Mouse (Mus musculus): ENCODE data around the gene Pex7. TPM values are rescaled to one million over a fixed set of nuclear protein-coding genes. Genes with fewer than 3 reads are reported as not detected.
"Not testable (repeated sequence)": the region's sequence is repeated elsewhere in the genome, so short reads cannot be mapped to it uniquely, and the experiment has no call there.

Pex7 gene
- polyA plus RNA-seq, 1 experiment from 2014 or later = 29.3 TPM

DNA sequence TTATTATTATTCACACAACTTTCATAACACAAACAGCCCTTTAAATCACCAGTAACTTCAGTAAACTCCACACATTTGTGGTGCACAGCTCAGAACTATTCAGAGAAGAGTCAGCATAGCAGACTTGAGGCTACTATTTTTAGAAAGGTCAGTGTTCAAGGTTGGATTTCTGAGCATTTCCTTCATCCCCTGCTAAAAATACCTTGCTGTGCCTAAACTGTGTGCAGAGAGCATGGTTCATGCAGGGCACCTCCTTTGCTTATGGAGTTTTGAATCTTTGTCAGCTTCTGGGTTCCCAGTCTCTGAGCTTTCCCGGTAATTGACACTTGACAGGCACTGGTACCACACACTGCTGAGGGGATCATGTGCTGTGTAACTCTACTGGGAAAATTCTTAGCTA lies 20.7 kb upstream of the Pex7 start:
- Histone ChIP-seq H3K4me2 (replicated peaks) (no peak overlapping the region), H3K4me3 (no peak overlapping the region), H3K27me3 (peaks cover 20% of the 10 kb centered on the region), H3K27ac (no peak overlapping the region), H3K36me3 (no peaks in the 10 kb centered on the region), H3K9ac (no peak overlapping the region), H3K4me1 (no peaks in the 10 kb centered on the region), H3K9me3 (replicated peaks) (no peaks in the 10 kb centered on the region)
- no peak for ATAC-seq (ENCODE audit: low FRiP score)
- WGBS = 66% methylated on average over 1 of the region's 1 CpGs

DNA sequence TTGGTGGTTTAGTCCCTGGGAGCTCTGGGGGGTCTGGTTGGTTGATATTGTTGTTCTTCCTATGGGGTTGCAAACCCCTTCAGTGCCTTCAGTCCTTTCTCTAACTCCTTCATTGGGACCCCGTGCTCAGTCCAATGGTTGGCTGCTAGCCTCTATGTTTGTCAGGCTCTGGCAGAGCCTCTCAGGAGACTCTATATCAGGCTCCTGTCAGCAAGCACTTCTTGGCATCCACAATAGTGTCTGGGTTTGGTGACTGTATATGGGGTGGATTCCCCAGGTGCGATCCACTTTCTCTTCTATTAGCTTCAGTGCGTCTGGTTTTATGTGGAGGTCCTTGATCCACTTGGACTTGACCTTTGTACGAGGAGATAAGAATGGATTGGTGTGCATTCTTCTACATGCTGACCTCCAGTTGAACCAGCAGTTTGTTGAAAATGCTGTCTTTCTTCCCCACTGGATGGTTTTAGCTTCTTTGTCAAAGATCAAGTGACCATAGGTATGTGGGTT lies 19.0 kb upstream of the Pex7 start:
- H3K36me3 ChIP-seq; H3K27me3 ChIP-seq; H3K27ac ChIP-seq; H3K9ac ChIP-seq; H3K4me2 ChIP-seq (replicated peaks); H3K9me3 ChIP-seq (replicated peaks); H3K4me1 ChIP-seq; H3K4me3 ChIP-seq; ATAC-seq (ENCODE audit: low FRiP score): not testable (repeated sequence)
- WGBS = 86% methylated on average over 4 of the region's 4 CpGs

DNA sequence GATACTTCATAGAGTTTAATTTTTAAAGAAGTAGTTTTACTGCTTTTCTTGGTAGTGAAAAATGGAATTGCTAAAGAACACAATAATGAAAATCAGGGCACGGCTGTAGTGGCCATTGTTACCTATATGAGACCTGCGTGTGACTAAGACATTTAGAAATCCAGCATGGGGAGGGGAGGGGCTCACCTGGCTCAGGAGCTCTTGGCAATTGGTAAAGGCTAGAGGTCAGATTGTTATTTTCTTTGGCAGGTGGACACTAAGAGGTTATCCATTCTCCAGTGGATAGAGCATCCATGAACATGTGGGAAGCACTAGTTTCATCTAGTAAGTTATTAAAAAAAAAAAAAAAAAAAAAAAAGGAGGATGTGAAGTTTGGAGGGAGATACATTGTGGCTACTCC lies 16.8 kb upstream of the Pex7 start:
- Histone ChIP-seq H3K27me3 (no peaks in the 10 kb centered on the region), H3K9me3 (replicated peaks) (no peaks in the 10 kb centered on the region), H3K36me3 (no peaks in the 10 kb centered on the region), H3K4me2 (replicated peaks) (no peak overlapping the region), H3K27ac (no peak overlapping the region), H3K9ac (no peak overlapping the region), H3K4me1 (no peaks in the 10 kb centered on the region), H3K4me3 (no peak overlapping the region)
- no peak for ATAC-seq (ENCODE audit: low FRiP score)
- 84% methylated on average over 2 of the region's 2 CpGs for WGBS

DNA sequence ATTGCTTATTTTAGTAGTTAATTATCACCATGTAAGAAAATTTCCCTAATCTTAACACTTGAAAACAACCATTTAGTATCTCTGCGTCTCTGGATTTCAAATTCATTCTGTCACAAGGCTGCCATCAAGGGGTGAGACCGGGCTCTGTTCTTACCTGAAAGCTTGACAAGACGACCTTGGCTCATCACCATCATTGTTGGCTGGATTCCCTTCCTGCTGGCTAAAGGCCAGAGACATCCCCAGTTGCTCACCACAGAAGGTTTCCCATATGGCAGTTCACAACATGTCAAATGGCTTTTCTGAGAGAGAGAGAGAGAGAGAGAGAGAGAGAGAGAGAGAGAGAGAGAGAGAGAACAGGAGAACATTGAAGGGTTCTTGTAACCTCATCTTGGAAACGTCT lies 14.9 kb upstream of the Pex7 start:
- no peak for ATAC-seq (ENCODE audit: low FRiP score)
- WGBS = 60% methylated on average over 4 of the region's 4 CpGs
- H3K9ac ChIP-seq = no peak overlapping the region
- H3K27me3 ChIP-seq = no peaks in the 10 kb centered on the region
- no peak overlapping the region for H3K27ac ChIP-seq
- no peaks in the 10 kb centered on the region for H3K36me3 ChIP-seq
- H3K4me1 ChIP-seq = no peaks in the 10 kb centered on the region
- no peak overlapping the region for H3K4me3 ChIP-seq
- H3K9me3 ChIP-seq (replicated peaks) = no peaks in the 10 kb centered on the region
- H3K4me2 ChIP-seq (replicated peaks) = no peak overlapping the region

GRCm38 (mm10) chr10:19915301-19915700 lies 7.8 kb upstream of the Pex7 start:
- Histone ChIP-seq H3K27me3 (no peaks in the 10 kb centered on the region), H3K4me1 (no peaks in the 10 kb centered on the region), H3K27ac (no peak overlapping the region), H3K36me3 (no peaks in the 10 kb centered on the region), H3K4me2 (replicated peaks) (no peak overlapping the region), H3K4me3 (no peak overlapping the region), H3K9me3 (replicated peaks) (no peaks in the 10 kb centered on the region), H3K9ac (no peak overlapping the region)
- no peak for ATAC-seq (ENCODE audit: low FRiP score)
- WGBS = 50% methylated on average over 1 of the region's 1 CpGs

- H3K4me1 ChIP-seq = no peaks in the 10 kb centered on the region
- H3K36me3 ChIP-seq = no peaks in the 10 kb centered on the region
- no peak overlapping the region for H3K27ac ChIP-seq
- H3K4me2 ChIP-seq (replicated peaks) = no peak overlapping the region
- ATAC-seq (ENCODE audit: low FRiP score) = no peak
- H3K9ac ChIP-seq = no peak overlapping the region
- no peak overlapping the region for H3K4me3 ChIP-seq
- H3K27me3 ChIP-seq = no peaks in the 10 kb centered on the region
- no peaks in the 10 kb centered on the region for H3K9me3 ChIP-seq (replicated peaks)
- WGBS = 88% methylated on average over 4 of the region's 4 CpGs
These were observed 6.3 kb upstream of the Pex7 start for GRCm38 (mm10) chr10:19913806-19914205.

GRCm38 (mm10) chr10:19911583-19911982 lies 4.1 kb upstream of the Pex7 start:
- Histone ChIP-seq H3K4me1 (no peaks in the 10 kb centered on the region), H3K27me3 (no peaks in the 10 kb centered on the region), H3K9ac (no peak overlapping the region), H3K9me3 (replicated peaks) (no peaks in the 10 kb centered on the region), H3K4me3 (no peak overlapping the region), H3K36me3 (no peaks in the 10 kb centered on the region), H3K4me2 (replicated peaks) (no peak overlapping the region), H3K27ac (no peak overlapping the region)
- no peak for ATAC-seq (ENCODE audit: low FRiP score)
- WGBS = 51% methylated on average over 1 of the region's 1 CpGs

GRCm38 (mm10) chr10:19910516-19910915 lies 3.0 kb upstream of the Pex7 start:
- H3K27me3 ChIP-seq = no peaks in the 10 kb centered on the region
- no peak for ATAC-seq (ENCODE audit: low FRiP score)
- 90% methylated on average over 2 of the region's 2 CpGs for WGBS

DNA sequence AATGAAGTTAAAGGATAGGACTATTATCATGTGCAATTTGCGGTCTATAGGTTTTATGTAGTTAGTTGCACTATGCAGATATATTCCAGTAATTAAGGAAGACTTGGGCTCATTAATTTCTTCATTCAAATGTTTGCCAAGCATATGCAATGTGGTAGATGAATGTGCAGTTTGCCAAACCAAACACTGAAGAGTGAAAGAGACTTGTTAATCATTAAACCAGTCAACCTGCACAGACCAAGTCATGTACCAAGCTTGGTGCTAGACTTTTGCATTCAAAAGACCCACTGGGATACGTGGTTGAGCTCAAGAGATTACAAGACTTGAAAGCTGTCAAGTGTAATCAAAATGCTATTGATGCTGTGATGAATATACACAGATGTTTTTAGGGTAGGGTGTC lies 587 bp upstream of the Pex7 start:
- Histone ChIP-seq H3K4me2 (replicated peaks) (no peak overlapping the region), H3K9me3 (replicated peaks) (no peaks in the 10 kb centered on the region), H3K4me1 (no peaks in the 10 kb centered on the region), H3K9ac (no peak overlapping the region), H3K4me3 (no peak overlapping the region), H3K27ac (no peak overlapping the region), H3K36me3 (no peaks in the 10 kb centered on the region), H3K27me3 (no peaks in the 10 kb centered on the region)
- 72% methylated on average over 2 of the region's 2 CpGs for WGBS
- no peak for ATAC-seq (ENCODE audit: low FRiP score)

More at GRCm38 (mm10) chr10:19910516-19910915, 3.0 kb upstream of the Pex7 start:
- Histone ChIP-seq H3K36me3 (no peaks in the 10 kb centered on the region), H3K4me2 (replicated peaks) (no peak overlapping the region), H3K4me3 (no peak overlapping the region), H3K9me3 (replicated peaks) (no peaks in the 10 kb centered on the region), H3K27ac (no peak overlapping the region), H3K4me1 (no peaks in the 10 kb centered on the region), H3K9ac (no peak overlapping the region)

DNA sequence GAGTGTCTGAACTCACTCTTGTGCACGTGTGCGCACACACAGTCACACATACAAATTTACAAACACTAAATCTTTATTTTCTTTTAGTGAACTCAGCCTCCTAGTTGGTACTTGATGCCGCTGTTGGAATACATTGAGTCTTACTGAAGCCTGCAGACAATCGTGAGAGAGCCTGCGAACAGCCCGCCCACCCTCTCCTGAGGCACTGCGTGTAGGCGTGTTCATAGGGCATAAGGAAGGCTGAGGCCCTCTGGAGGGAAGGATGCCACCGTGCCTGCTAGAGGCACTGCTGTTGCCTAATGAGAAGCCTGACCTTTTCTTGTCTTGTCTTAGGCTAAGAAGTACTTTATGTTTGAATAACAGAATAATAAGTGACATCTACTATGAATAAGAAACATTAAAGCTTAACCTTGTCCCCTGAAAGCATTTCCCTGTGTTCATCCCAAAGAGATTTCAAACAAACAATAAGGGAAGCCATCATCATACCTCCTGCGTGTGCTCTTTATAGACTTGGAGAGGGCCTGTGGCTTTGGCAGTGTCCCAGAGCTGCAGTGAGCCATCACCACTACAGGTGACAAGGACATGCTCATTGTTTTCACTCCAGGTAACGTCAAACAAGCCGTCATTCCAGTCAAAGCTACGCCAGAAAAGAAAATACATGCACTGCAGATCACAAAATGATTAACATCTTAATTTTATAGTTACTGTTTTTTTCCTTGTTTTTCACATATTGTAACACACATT lies 3.2 kb downstream of the Pex7 start:
- Histone ChIP-seq H3K4me3 (no peak overlapping the region), H3K4me2 (replicated peaks) (no peak overlapping the region), H3K4me1 (no peaks in the 10 kb centered on the region), H3K9ac (no peak overlapping the region), H3K27ac (no peak overlapping the region), H3K9me3 (replicated peaks) (no peaks in the 10 kb centered on the region), H3K36me3 (0 out of 2 replicates have a peak, but pooled peaks cover 3% of the 10 kb centered on the region), H3K27me3 (no peaks in the 10 kb centered on the region)
- 84% methylated on average over 13 of the region's 13 CpGs for WGBS
- ATAC-seq (ENCODE audit: low FRiP score) = no peak

DNA sequence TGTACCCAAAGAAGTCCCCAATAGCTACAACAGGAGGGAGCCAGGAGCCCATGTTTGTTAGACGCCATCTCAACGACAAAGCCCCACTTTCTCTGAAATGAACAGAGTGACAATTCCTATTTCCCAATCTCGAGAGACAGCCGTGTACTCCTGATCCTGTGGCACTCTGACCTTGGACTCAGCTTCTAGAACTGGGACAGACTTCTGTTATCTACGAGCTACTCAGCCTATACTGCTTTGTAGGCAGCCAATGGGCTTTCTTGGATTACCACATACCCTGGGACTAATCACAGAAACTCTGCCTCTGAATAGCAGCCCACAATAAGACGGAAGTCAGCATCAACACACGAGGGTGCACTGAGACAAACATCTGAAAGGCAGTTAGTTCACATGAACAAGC lies 5.5 kb downstream of the Pex7 start:
- WGBS = 79% methylated on average over 7 of the region's 7 CpGs
- H3K36me3 ChIP-seq = peaks cover 7% of the 10 kb centered on the region; the same call in 1 of the 2 replicates
- no peak for ATAC-seq (ENCODE audit: low FRiP score)
- no peak overlapping the region for H3K27ac ChIP-seq
- no peak overlapping the region for H3K9ac ChIP-seq
- H3K9me3 ChIP-seq (replicated peaks) = no peaks in the 10 kb centered on the region
- H3K27me3 ChIP-seq = no peaks in the 10 kb centered on the region
- H3K4me2 ChIP-seq (replicated peaks) = no peak overlapping the region
- H3K4me3 ChIP-seq = no peak overlapping the region
- no peaks in the 10 kb centered on the region for H3K4me1 ChIP-seq

DNA sequence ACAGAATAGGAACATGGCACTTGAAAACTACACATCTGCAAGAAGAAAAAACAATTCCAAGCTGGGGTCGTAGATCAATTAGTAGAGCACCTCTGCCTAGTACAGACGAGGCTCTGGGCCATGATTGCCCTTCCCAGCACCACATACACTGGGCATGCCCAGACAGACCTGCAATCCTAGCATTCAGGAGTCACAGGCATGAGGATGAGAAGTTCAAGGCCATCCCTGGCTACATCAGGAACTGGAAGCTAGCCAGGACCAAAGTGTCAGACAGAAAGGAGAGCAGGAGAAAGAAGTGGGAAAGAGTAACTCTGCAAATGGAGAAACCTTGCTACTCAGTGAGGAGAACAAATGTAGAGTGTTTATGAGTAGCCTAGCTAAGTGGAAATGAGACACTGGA lies 7.3 kb downstream of the Pex7 start:
- Histone ChIP-seq H3K4me1 (no peaks in the 10 kb centered on the region), H3K27ac (no peak overlapping the region), H3K4me2 (replicated peaks) (no peak overlapping the region), H3K27me3 (no peaks in the 10 kb centered on the region), H3K4me3 (no peak overlapping the region), H3K9me3 (replicated peaks) (no peaks in the 10 kb centered on the region), H3K36me3 (peaks cover 7% of the 10 kb centered on the region; the same call in 1 of the 2 replicates), H3K9ac (no peak overlapping the region)
- no peak for ATAC-seq (ENCODE audit: low FRiP score)
- WGBS = 83% methylated on average over 2 of the region's 2 CpGs

DNA sequence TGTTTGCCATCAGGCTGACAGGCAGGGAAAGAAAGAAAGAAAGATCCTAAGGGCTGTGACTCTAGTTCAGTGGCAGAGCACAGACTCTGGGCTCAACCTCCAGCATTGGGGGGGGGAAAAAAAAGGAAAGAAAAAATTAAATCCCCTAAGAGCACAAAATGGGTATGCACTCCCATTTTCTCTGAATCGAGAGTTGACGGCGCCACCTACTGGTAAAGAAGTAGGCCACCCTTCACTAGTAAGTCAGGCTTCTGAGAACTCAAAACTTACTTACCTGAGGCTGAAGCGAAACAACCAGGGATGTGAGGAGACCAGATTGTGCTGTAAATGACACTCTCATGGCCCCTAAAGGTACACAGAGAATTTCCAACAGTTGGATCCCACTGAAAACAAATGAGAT lies 13.5 kb downstream of the Pex7 start:
- H3K9me3 ChIP-seq (replicated peaks) = no peaks in the 10 kb centered on the region
- H3K27ac ChIP-seq = no peak overlapping the region
- no peak for ATAC-seq (ENCODE audit: low FRiP score)
- no peak overlapping the region for H3K4me2 ChIP-seq (replicated peaks)
- H3K36me3 ChIP-seq = peaks cover 4% of the 10 kb centered on the region; the same call in 1 of the 2 replicates
- no peaks in the 10 kb centered on the region for H3K4me1 ChIP-seq
- H3K9ac ChIP-seq = no peak overlapping the region
- no peak overlapping the region for H3K4me3 ChIP-seq
- no peaks in the 10 kb centered on the region for H3K27me3 ChIP-seq
- 20% methylated on average over 4 of the region's 4 CpGs for WGBS

All from hindbrain, embryonic 12.5 days (tissue).